Comparison of ENCODE assay signal across 10 mouse cellular contexts in genomic region chr13:21751827-21752226, GRCm38 (mm10). TPM values are rescaled to one million over a fixed set of nuclear protein-coding genes. Genes with fewer than 3 reads are reported as not detected.
DNase-seq lines count a peak whose midpoint lies in the region; ATAC-seq and TF ChIP-seq lines count a peak whose summit lies in the region.
"Had no signal": no experiment of that assay in that cellular context is flagged by ENCODE, and none has a peak within 500 bp of the region (broad histone marks: within the 10 kb centered on the region; RNA-seq: fewer than 3 reads in every experiment).

No protein-coding gene starts in this region.

- H3K4me2 ChIP-seq in heart, postnatal 0 days (ENCODE audit: low read depth, low read length): peak overlapping the region; percentile 18; the same call in 1 of the 2 replicates
- H3K4me2 ChIP-seq in limb, embryonic 15.5 days: no peak overlapping the region

- H3K9ac ChIP-seq in heart, postnatal 0 days (replicated peaks; ENCODE audit: low read depth, low read length): no peak overlapping the region
- H3K9ac ChIP-seq in heart, adult 2 months (ENCODE audit: low read depth, low read length): no peak overlapping the region
- H3K9ac ChIP-seq in limb, embryonic 15.5 days: no peak overlapping the region

- DNase-seq in heart, postnatal 0 days (ENCODE audit: low spot score): peak; percentile 11
- DNase-seq in heart, adult 2 months: no peak
- DNase-seq in 3T3-L1 (ENCODE audit: low read depth, low spot score): peak; percentile 35
- peak; percentile 18 for DNase-seq in ZHBTc4 (ENCODE audit: low read depth, low spot score)
- no peak for DNase-seq in right cerebral cortex, postnatal 14 days
- DNase-seq in thymus, adult 2 months: no peak
- no peak for DNase-seq in layer of hippocampus, postnatal 10 days (ENCODE audit: low spot score in 2 of 2)
- DNase-seq: cerebellum, adult 11-12 months; gastrocnemius, postnatal 36 days had no signal

- H3K4me3 ChIP-seq in heart, postnatal 0 days (ENCODE audit: low read depth, low read length): no peak overlapping the region
- H3K4me3 ChIP-seq in heart, adult 2 months: no peak overlapping the region
- H3K4me3 ChIP-seq in limb, embryonic 15.5 days: no peak overlapping the region
- H3K4me3 ChIP-seq in thymus, adult 2 months (ENCODE audit: control insufficient read depth, insufficient read depth, low read length): no peak overlapping the region

- intact Hi-C loops in heart, adult 2 months (cut with DNase I): loop anchor here (2.0 to 10.0 kb wide), 7 partner anchors 17 to 1983 kb away; partner anchors contain the start of genes Hist1h1c, Hist1h2ac, Hist1h2ag and Hist1h2an

- no peaks in the 10 kb centered on the region for H3K9me3 ChIP-seq in heart, postnatal 0 days (replicated peaks; ENCODE audit: control insufficient read depth, low read length)
- H3K9me3 ChIP-seq in limb, embryonic 15.5 days: no peaks in the 10 kb centered on the region

- no peaks in the 10 kb centered on the region for H3K36me3 ChIP-seq in heart, postnatal 0 days (replicated peaks; ENCODE audit: control insufficient read depth, insufficient read depth, low read length)
- peaks cover 2% of the 10 kb centered on the region; the same call in 1 of the 2 replicates for H3K36me3 ChIP-seq in heart, adult 2 months (ENCODE audit: control insufficient read depth, insufficient read depth, low read length)
- no peaks in the 10 kb centered on the region for H3K36me3 ChIP-seq in limb, embryonic 15.5 days
- H3K36me3 ChIP-seq in thymus, adult 2 months (ENCODE audit: control insufficient read depth, insufficient read depth, low read length): no peaks in the 10 kb centered on the region

- no peaks in the 10 kb centered on the region for H3K79me2 ChIP-seq in heart, adult 2 months (replicated peaks; ENCODE audit: control insufficient read depth, insufficient read depth, low read length)

- no peaks in the 10 kb centered on the region for H3K27me3 ChIP-seq in heart, postnatal 0 days (ENCODE audit: control insufficient read depth, insufficient read depth, low read length)
- H3K27me3 ChIP-seq in heart, adult 2 months (ENCODE audit: control insufficient read depth, insufficient read depth, low read length): no peaks in the 10 kb centered on the region
- no peaks in the 10 kb centered on the region for H3K27me3 ChIP-seq in limb, embryonic 15.5 days
- H3K27me3 ChIP-seq in thymus, adult 2 months (ENCODE audit: control insufficient read depth, insufficient read depth, low read length): no peaks in the 10 kb centered on the region

- TF ChIP-seq POLR2A in heart, adult 2 months (IDR thresholded peaks at IDR 0.05; ENCODE audit: insufficient read depth, low read depth, low read length): no peak
- no peak for TF ChIP-seq POLR2A in thymus, adult 2 months (IDR thresholded peaks at IDR 0.05; ENCODE audit: control insufficient read depth, extremely low read depth, insufficient read depth, low read length, poor library complexity)

- no peak for ATAC-seq in heart, postnatal 0 days (ENCODE audit: insufficient read depth, low read depth)
- ATAC-seq in limb, embryonic 15.5 days (ENCODE audit: insufficient number of reproducible peaks, low FRiP score, low TSS enrichment, low read depth): no peak

- H3K4me1 ChIP-seq in heart, postnatal 0 days (ENCODE audit: control insufficient read depth, insufficient read depth): peaks cover 23% of the 10 kb centered on the region
- H3K4me1 ChIP-seq in heart, adult 2 months (ENCODE audit: control insufficient read depth, insufficient read depth, low read length): no peaks in the 10 kb centered on the region; the same call in none of the 2 replicates
- H3K4me1 ChIP-seq in limb, embryonic 15.5 days: peaks cover 23% of the 10 kb centered on the region
- H3K4me1 ChIP-seq in thymus, adult 2 months (replicated peaks; ENCODE audit: control insufficient read depth, insufficient read depth, low read length): peaks cover 7% of the 10 kb centered on the region

- WGBS in heart, postnatal 0 days: 26% methylated on average over 3 of the region's 3 CpGs
- 46% methylated on average over 3 of the region's 3 CpGs for WGBS in heart, adult 2 months
- 73% methylated on average over 3 of the region's 3 CpGs for WGBS in limb, embryonic 15.5 days
- 84% methylated on average over 3 of the region's 3 CpGs for WGBS in thymus, adult 2 months

- TF ChIP-seq EP300 in heart, postnatal 0 days (IDR thresholded peaks at IDR 0.05; ENCODE audit: low read depth): no peak
- no peak for TF ChIP-seq EP300 in heart, adult 2 months (IDR thresholded peaks at IDR 0.05; ENCODE audit: insufficient read depth, low read depth, low read length)

- H3K27ac ChIP-seq in heart, postnatal 0 days (ENCODE audit: low read depth): peak overlapping the region; percentile 31; the same call in 1 of the 2 replicates
- H3K27ac ChIP-seq in heart, adult 2 months: no peak overlapping the region
- peak overlapping the region; percentile 67 for H3K27ac ChIP-seq in limb, embryonic 15.5 days
- H3K27ac ChIP-seq in thymus, adult 2 months (ENCODE audit: control insufficient read depth, insufficient read depth, low read length): no peak overlapping the region; the same call in 1 of the 2 replicates

- no peak for TF ChIP-seq CTCF in heart, postnatal 0 days (IDR thresholded peaks at IDR 0.05; ENCODE audit: low read depth)
- TF ChIP-seq CTCF in heart, adult 2 months (IDR thresholded peaks at IDR 0.05): no peak
- TF ChIP-seq CTCF in thymus, adult 2 months (IDR thresholded peaks at IDR 0.05; ENCODE audit: borderline replicate concordance, control insufficient read depth, extremely low read depth, insufficient read depth, low read length, poor library complexity): no peak

RNA-seq across cellular contexts. Expression of gene Hist1h4k, which starts 1.5 kb away (rescaled TPM):
- 470 and 1,132 TPM in 2 replicates for total RNA-seq in heart, postnatal 0 days (2014; rRNA removed; ENCODE audit: low replicate concordance)
- 0.55 and 1.4 TPM in 2 replicates for polyA plus RNA-seq in heart, postnatal 0 days (2015; fragmentation: Nextera tagmentation; extraction: Ambion mirVana)
- 10 to 100 TPM; 24.6 to 31.5 TPM for total RNA-seq in heart, adult 2 months (2021)
- 4.9 TPM in 1 of 2 replicates, not detected in the other for polyA plus RNA-seq in heart, adult 2 months (2012; rRNA removed)
- polyA plus RNA-seq in limb, embryonic 15.5 days (2015; fragmentation: Nextera tagmentation; extraction: Ambion mirVana): 4.1 TPM in 1 of 2 replicates, not detected in the other
- polyA plus RNA-seq in thymus, adult 2 months (2012; rRNA removed): 257 and 302 TPM in 2 replicates
- total RNA-seq in layer of hippocampus, postnatal 10 days (2021): 100 to 1,000 TPM; 312 to 419 TPM

RNA-seq across cellular contexts. Expression of gene Hist1h2ak, which starts 1.8 kb away (rescaled TPM):
- total RNA-seq in heart, postnatal 0 days (2014; rRNA removed; ENCODE audit: low replicate concordance): 128 and 633 TPM in 2 replicates
- 10.3 and 10.7 TPM in 2 replicates for polyA plus RNA-seq in heart, postnatal 0 days (2015; fragmentation: Nextera tagmentation; extraction: Ambion mirVana)
- 1 to 10 TPM; 1.3 to 4.2 TPM for total RNA-seq in heart, adult 2 months (2021)
- polyA plus RNA-seq in heart, adult 2 months (2012; rRNA removed): 0.62 TPM in 1 of 2 replicates, not detected in the other
- polyA plus RNA-seq in limb, embryonic 15.5 days (2015; fragmentation: Nextera tagmentation; extraction: Ambion mirVana): 11.6 and 26.1 TPM in 2 replicates
- polyA plus RNA-seq in thymus, adult 2 months (2012; rRNA removed): 302 and 405 TPM in 2 replicates
- 10 to 100 TPM; 27.8 to 28.5 TPM for total RNA-seq in layer of hippocampus, postnatal 10 days (2021)

RNA-seq across cellular contexts. Expression of gene Hist1h2bn, which starts 2.1 kb away (rescaled TPM):
- 1,069 and 1,692 TPM in 2 replicates for total RNA-seq in heart, postnatal 0 days (2014; rRNA removed; ENCODE audit: low replicate concordance)
- 0.94 and 2.5 TPM in 2 replicates for polyA plus RNA-seq in heart, postnatal 0 days (2015; fragmentation: Nextera tagmentation; extraction: Ambion mirVana)
- 1 to 10 TPM; 2.6 to 6.9 TPM for total RNA-seq in heart, adult 2 months (2021)
- polyA plus RNA-seq in heart, adult 2 months (2012; rRNA removed): 1.6 and 1.9 TPM in 2 replicates
- polyA plus RNA-seq in limb, embryonic 15.5 days (2015; fragmentation: Nextera tagmentation; extraction: Ambion mirVana): 4.2 TPM in 1 of 2 replicates, not detected in the other
- 213 and 218 TPM in 2 replicates for polyA plus RNA-seq in thymus, adult 2 months (2012; rRNA removed)
- total RNA-seq in layer of hippocampus, postnatal 10 days (2021): 10 to 100 TPM; 26.0 to 38.7 TPM

RNA-seq across cellular contexts. Expression of gene Hist1h4j, which starts 17.0 kb away (rescaled TPM):
- 962 and 1,129 TPM in 2 replicates for total RNA-seq in heart, postnatal 0 days (2014; rRNA removed; ENCODE audit: low replicate concordance)
- 0.20 and 0.27 TPM in 2 replicates for polyA plus RNA-seq in heart, postnatal 0 days (2015; fragmentation: Nextera tagmentation; extraction: Ambion mirVana)
- 1 to 10 TPM; 1.8 to 3.2 TPM for total RNA-seq in heart, adult 2 months (2021)
- polyA plus RNA-seq in heart, adult 2 months (2012; rRNA removed): 0.73 TPM in 1 of 2 replicates, not detected in the other
- 1.1 and 1.2 TPM in 2 replicates for polyA plus RNA-seq in limb, embryonic 15.5 days (2015; fragmentation: Nextera tagmentation; extraction: Ambion mirVana)
- 60.3 and 64.6 TPM in 2 replicates for polyA plus RNA-seq in thymus, adult 2 months (2012; rRNA removed)
- 10 to 100 TPM; 22.7 to 23.3 TPM for total RNA-seq in layer of hippocampus, postnatal 10 days (2021)

RNA-seq across cellular contexts. Expression of gene Hist1h1b, which starts 28.6 kb away (rescaled TPM):
- 356 and 550 TPM in 2 replicates for total RNA-seq in heart, postnatal 0 days (2014; rRNA removed; ENCODE audit: low replicate concordance)
- polyA plus RNA-seq in heart, postnatal 0 days (2015; fragmentation: Nextera tagmentation; extraction: Ambion mirVana): 4.7 and 5.4 TPM in 2 replicates
- total RNA-seq in heart, adult 2 months (2021): 1 to 10 TPM; 2.3 to 2.5 TPM
- not detected in 2 replicates for polyA plus RNA-seq in heart, adult 2 months (2012; rRNA removed)
- 21.1 and 23.5 TPM in 2 replicates for polyA plus RNA-seq in limb, embryonic 15.5 days (2015; fragmentation: Nextera tagmentation; extraction: Ambion mirVana)
- polyA plus RNA-seq in thymus, adult 2 months (2012; rRNA removed): 22.4 and 28.1 TPM in 2 replicates
- 10 to 100 TPM; 33.1 to 44.1 TPM for total RNA-seq in layer of hippocampus, postnatal 10 days (2021)

Comparison
In these comparisons a context has a peak if more than half of its experiments do, and no peak if none do; other contexts are left out.
1. DNase-seq: peak in heart, postnatal 0 days (single experiment), 3T3-L1 (single experiment) and ZHBTc4 (single experiment); none in heart, adult 2 months (0 of 2), right cerebral cortex, postnatal 14 days (single experiment), thymus, adult 2 months (single experiment) and layer of hippocampus, postnatal 10 days (0 of 2).
2. H3K27ac ChIP-seq: peak in heart, postnatal 0 days (single experiment) and limb, embryonic 15.5 days (single experiment); none in heart, adult 2 months (single experiment) and thymus, adult 2 months (single experiment).
3. RNA of gene Hist1h4k, which starts 1.5 kb away (polyA plus RNA-seq): 257 to 302 TPM in thymus, adult 2 months; 4.9 TPM in heart, adult 2 months, 4.1 TPM in limb, embryonic 15.5 days and 0.55 to 1.4 TPM in heart, postnatal 0 days; every median in the first group is over 10 times any median in the second.
4. RNA of gene Hist1h2ak, which starts 1.8 kb away (polyA plus RNA-seq): 302 to 405 TPM in thymus, adult 2 months; 11.6 to 26.1 TPM in limb, embryonic 15.5 days, 10.3 to 10.7 TPM in heart, postnatal 0 days and 0.62 TPM in heart, adult 2 months; every median in the first group is over 10 times any median in the second.
5. RNA of gene Hist1h2bn, which starts 2.1 kb away (polyA plus RNA-seq): 213 to 218 TPM in thymus, adult 2 months; 4.2 TPM in limb, embryonic 15.5 days, 1.6 to 1.9 TPM in heart, adult 2 months and 0.94 to 2.5 TPM in heart, postnatal 0 days; every median in the first group is over 10 times any median in the second.